Mouse (Mus musculus): ENCODE results near the gene Filip1l.

The Filip1l gene

GRCm38 (mm10) chr16:57570789-57571311 is 218.0 kb downstream of the Filip1l start:
- DNase-seq (ENCODE audit: low spot score): no peak

GRCm38 (mm10) chr16:57573831-57574230 is 220.9 kb downstream of the Filip1l start:
- no peak for DNase-seq (ENCODE audit: low spot score)

- DNase-seq (ENCODE audit: low spot score): no peak
Measured at GRCm38 (mm10) chr16:57575764-57576388, 223.0 kb downstream of the Filip1l start.

GRCm38 (mm10) chr16:57577519-57577918 is 224.6 kb downstream of the Filip1l start:
- DNase-seq (ENCODE audit: low spot score): no peak

GRCm38 (mm10) chr16:57580041-57580440 is 227.1 kb downstream of the Filip1l start:
- no peak for DNase-seq (ENCODE audit: low spot score)

- DNase-seq (ENCODE audit: low spot score): no peak
Measured at GRCm38 (mm10) chr16:57582008-57582407, 229.1 kb downstream of the Filip1l start.

- DNase-seq (ENCODE audit: low spot score): no peak
Measured at GRCm38 (mm10) chr16:57585201-57585600, 232.3 kb downstream of the Filip1l start.

GRCm38 (mm10) chr16:57593422-57594157 is 240.7 kb downstream of the Filip1l start:
- DNase-seq (ENCODE audit: low spot score): peak; percentile 36

- no peak for DNase-seq (ENCODE audit: low spot score)
Measured at GRCm38 (mm10) chr16:57597295-57597957, 244.5 kb downstream of the Filip1l start.

GRCm38 (mm10) chr16:57601031-57601430 is 248.1 kb downstream of the Filip1l start:
- no peak for DNase-seq (ENCODE audit: low spot score)

- peak; percentile 85 for DNase-seq (ENCODE audit: low spot score)
Measured at GRCm38 (mm10) chr16:57606444-57607227, 253.7 kb downstream of the Filip1l start, which contains the start of gene Cmss1. Cmss1 (minus strand) TSS chr16:57606864.

GRCm38 (mm10) chr16:57611768-57612167 is 258.9 kb downstream of the Filip1l start:
- DNase-seq (ENCODE audit: low spot score): peak; percentile 38
